Mouse (Mus musculus) macrophage (primary cell): ENCODE measurements at regions not wholly inside any gene's neighbourhood (a gene's known extent, or its start where the extent isn't known, plus 50 kb on each side); places are given as distances from the start of the nearest gene placed in this dataset.

Experiments used
- H3K27ac ChIP-seq: fragments of 350-480 bp; formaldehyde crosslinking; 2 replicates; pipeline ENCODE4 v1.9.0; 2021
- H3K36me3 ChIP-seq: fragments of 350-480 bp; formaldehyde crosslinking; 2 replicates; pipeline ENCODE4 v1.9.0; 2021; ENCODE audit errors: inconsistent target
- H3K4me3 ChIP-seq: fragments of 350-480 bp; formaldehyde crosslinking; 2 replicates; pipeline ENCODE4 v1.9.0; 2021; ENCODE audit errors: inconsistent target
- H3K79me2 ChIP-seq: fragments of 350-480 bp; formaldehyde crosslinking; 2 replicates; pipeline ENCODE4 v1.9.0; 2021; ENCODE audit errors: inconsistent target
- WGBS: methylation state at CpG from one replicate; pipeline ENCODE4 v1.1.7; 2026; ENCODE audit warnings: inconsistent platforms; ENCODE audit not compliant: missing documents; 5-methylcytosine and 5-hydroxymethylcytosine counted together

DNA sequence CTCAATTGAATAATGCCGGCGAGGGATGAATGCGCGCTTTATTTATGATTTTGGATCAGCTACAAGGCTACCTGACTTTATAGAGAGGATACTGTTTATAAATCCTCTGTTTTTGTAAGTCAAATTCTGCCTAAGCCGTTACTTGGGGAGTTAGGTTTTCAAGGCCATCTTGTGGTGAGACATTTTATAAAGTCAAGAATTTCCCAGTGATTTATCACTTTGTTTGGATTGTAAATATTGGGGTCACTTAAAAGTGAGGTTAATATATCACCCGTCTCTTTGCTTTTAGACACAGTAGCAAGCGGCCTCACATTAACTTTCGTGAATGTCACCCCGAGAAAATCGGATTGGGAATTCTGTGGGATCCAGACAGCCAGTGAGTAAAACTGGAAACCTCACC lies 84.9 kb upstream of the Map4k3 start:
- Histone ChIP-seq H3K79me2 (no peaks in the 10 kb centered on the region), H3K36me3 (no peaks in the 10 kb centered on the region), H3K27ac (no peak overlapping the region), H3K4me3 (no peak overlapping the region)
- 95% methylated on average over 10 of the region's 10 CpGs for WGBS

- H3K27ac ChIP-seq, result no peak overlapping the region
- no peaks in the 10 kb centered on the region for H3K79me2 ChIP-seq
- H3K4me3 ChIP-seq, result no peak overlapping the region
- H3K36me3 ChIP-seq, result no peaks in the 10 kb centered on the region
- WGBS, result 90% methylated on average over 5 of the region's 5 CpGs
Measured at GRCm38 (mm10) chr17:80809275-80809674, 81.0 kb upstream of the Map4k3 start.

DNA sequence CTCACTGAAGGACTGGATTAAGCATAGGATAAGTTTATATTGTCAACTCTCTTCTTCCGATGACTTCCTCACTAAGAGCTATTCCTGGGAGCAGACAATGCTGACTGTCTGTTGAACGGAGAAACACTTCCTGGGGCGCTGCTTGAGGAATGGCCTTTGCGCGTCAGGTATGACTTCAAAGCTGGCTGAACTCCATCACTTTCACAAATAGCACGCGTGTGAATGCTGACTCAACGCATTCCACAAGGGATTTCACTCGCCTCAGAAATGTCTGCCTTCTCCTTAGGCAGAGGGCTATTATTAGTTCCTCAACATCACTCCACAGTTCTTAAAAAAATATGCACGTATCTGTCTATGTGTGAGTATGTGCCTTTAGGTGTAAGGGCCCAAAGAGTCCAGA lies 79.8 kb upstream of the Map4k3 start:
- Histone ChIP-seq H3K4me3 (no peak overlapping the region), H3K79me2 (no peaks in the 10 kb centered on the region), H3K27ac (no peak overlapping the region), H3K36me3 (no peaks in the 10 kb centered on the region)
- 90% methylated on average over 10 of the region's 10 CpGs for WGBS

DNA sequence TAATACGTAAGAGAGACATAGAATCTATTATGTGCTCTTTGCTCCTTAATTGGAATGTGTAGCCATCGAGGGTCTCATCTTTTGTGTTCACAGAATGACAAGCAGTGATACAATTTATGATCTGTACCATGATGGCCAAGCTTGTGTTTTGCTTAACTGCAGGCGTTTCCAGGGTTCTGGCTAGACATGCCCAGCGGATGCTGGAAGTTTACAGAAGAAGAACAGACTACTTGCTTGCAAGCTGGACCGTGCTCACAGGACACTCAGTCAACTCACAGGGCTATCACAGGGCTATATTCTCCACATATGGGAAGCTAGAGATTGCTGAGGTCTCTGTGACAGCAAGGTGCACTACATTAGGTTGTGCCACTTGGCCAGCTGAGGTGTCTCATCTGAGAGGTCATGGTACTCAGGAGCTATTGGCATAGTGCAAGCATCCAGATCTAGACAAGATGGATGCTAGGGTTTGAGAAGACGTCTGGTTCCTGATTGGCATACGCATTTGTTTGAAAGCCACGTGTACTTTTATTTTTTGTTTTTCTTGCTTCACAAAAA lies 75.2 kb upstream of the Map4k3 start:
- Histone ChIP-seq H3K36me3 (no peaks in the 10 kb centered on the region), H3K4me3 (no peak overlapping the region), H3K27ac (no peak overlapping the region), H3K79me2 (no peaks in the 10 kb centered on the region)
- 92% methylated on average over 8 of the region's 8 CpGs for WGBS

- no peaks in the 10 kb centered on the region for H3K79me2 ChIP-seq
- no peaks in the 10 kb centered on the region for H3K36me3 ChIP-seq
- WGBS, result 88% methylated on average over 10 of the region's 10 CpGs
- H3K4me3 ChIP-seq, result no peak overlapping the region
- no peak overlapping the region for H3K27ac ChIP-seq
Measured at GRCm38 (mm10) chr17:80802622-80803021, 74.3 kb upstream of the Map4k3 start.

GRCm38 (mm10) chr17:80801991-80802390 lies 73.7 kb upstream of the Map4k3 start:
- Histone ChIP-seq H3K36me3 (no peaks in the 10 kb centered on the region), H3K4me3 (no peak overlapping the region), H3K27ac (no peak overlapping the region), H3K79me2 (no peaks in the 10 kb centered on the region)
- WGBS, result 80% methylated on average over 7 of the region's 8 CpGs

GRCm38 (mm10) chr17:80801451-80801983 lies 73.2 kb upstream of the Map4k3 start:
- WGBS, result 19% methylated on average over 15 of the region's 16 CpGs

DNA sequence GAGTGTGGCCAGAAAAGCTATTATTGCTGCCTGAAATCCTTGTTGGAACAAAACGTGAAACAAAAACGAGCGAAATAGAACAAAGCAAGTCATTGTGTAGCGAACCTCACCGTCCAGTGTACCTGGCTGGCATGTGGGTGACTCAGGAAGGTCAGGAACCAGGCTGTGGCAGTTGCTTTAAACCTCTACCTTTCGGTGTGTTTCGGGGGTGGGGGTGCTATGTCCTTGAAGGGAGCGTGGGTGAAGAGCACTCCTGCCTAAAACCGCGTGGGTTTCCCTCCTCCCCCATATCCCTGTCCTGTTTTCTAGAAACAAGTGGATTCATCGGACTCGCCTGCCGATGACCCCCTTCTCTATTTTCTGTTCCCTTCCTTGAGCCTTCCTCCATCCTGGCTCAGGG lies 72.6 kb upstream of the Map4k3 start:
- 69% methylated on average over 11 of the region's 13 CpGs for WGBS
- Histone ChIP-seq H3K36me3 (no peaks in the 10 kb centered on the region), H3K79me2 (no peaks in the 10 kb centered on the region), H3K4me3 (no peak overlapping the region), H3K27ac (no peak overlapping the region)

More at GRCm38 (mm10) chr17:80801451-80801983, 73.2 kb upstream of the Map4k3 start:
- 0 out of 2 replicates have a peak overlapping the region, but pooled peaks have one; percentile 15 for H3K27ac ChIP-seq
- no peaks in the 10 kb centered on the region for H3K79me2 ChIP-seq
- H3K4me3 ChIP-seq, result no peak overlapping the region
- no peaks in the 10 kb centered on the region for H3K36me3 ChIP-seq

DNA sequence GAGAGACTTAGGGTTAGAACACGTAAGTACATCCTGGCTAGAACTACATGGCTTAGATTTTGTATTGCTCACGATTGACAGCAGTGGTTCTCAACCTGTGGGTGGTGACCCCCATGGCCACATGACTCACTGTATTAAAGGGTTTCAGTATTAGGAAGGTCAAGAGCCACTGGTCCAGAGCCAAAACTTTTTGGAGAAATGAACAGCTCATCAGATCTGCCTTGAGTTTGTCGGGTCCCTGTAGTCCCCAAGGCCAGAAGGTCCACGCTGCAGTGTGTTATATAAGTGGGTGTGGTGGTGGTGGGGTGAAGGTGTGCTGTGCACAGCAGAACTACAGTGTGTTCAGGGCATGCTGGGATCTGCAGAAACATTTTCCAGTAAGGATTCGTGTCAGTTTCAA lies 72.2 kb upstream of the Map4k3 start:
- WGBS, result 81% methylated on average over 5 of the region's 5 CpGs
- Histone ChIP-seq H3K4me3 (no peak overlapping the region), H3K79me2 (no peaks in the 10 kb centered on the region), H3K27ac (no peak overlapping the region), H3K36me3 (no peaks in the 10 kb centered on the region)

DNA sequence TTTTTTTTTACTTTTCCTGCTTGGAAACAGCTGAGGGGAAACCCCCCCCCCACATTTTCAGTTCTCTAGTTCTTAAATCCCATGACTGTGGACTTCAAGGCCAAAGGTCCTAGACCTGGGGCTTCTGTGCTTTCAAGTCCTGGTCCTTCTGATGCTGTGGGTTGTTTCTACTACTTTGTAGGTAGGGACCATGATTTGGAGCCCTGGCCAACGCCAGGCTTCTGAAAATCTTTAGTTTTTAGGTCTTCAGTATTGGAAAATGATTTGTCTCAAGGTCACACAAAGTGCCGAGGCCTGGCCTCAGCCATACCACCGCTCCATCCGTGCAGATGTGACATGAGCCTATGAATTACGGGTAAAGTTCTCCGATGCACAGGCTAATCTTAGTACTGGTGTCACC lies 70.8 kb upstream of the Map4k3 start:
- Histone ChIP-seq H3K36me3 (no peaks in the 10 kb centered on the region), H3K27ac (no peak overlapping the region)
- 83% methylated on average over 6 of the region's 6 CpGs for WGBS

GRCm38 (mm10) chr17:80798281-80798980 lies 70.1 kb upstream of the Map4k3 start:
- WGBS, result 87% methylated on average over 6 of the region's 6 CpGs
- Histone ChIP-seq H3K4me3 (no peak overlapping the region), H3K36me3 (no peaks in the 10 kb centered on the region), H3K27ac (no peak overlapping the region), H3K79me2 (no peaks in the 10 kb centered on the region)

More for the DNA sequence above, 70.8 kb upstream of the Map4k3 start:
- Histone ChIP-seq H3K79me2 (no peaks in the 10 kb centered on the region), H3K4me3 (no peak overlapping the region)

- WGBS, result 89% methylated on average over 5 of the region's 5 CpGs
- Histone ChIP-seq H3K36me3 (no peaks in the 10 kb centered on the region), H3K4me3 (no peak overlapping the region), H3K27ac (no peak overlapping the region), H3K79me2 (no peaks in the 10 kb centered on the region)
Measured at GRCm38 (mm10) chr17:80796790-80797189, 68.5 kb upstream of the Map4k3 start.

- Histone ChIP-seq H3K36me3 (no peaks in the 10 kb centered on the region), H3K4me3 (no peak overlapping the region), H3K79me2 (no peaks in the 10 kb centered on the region), H3K27ac (no peak overlapping the region)
- WGBS, result 98% methylated on average over 8 of the region's 8 CpGs
Measured at GRCm38 (mm10) chr17:80796386-80796785, 68.1 kb upstream of the Map4k3 start.

- no peak overlapping the region for H3K4me3 ChIP-seq
- no peaks in the 10 kb centered on the region for H3K36me3 ChIP-seq
- H3K79me2 ChIP-seq, result no peaks in the 10 kb centered on the region
- 95% methylated on average over 8 of the region's 8 CpGs for WGBS
- no peak overlapping the region for H3K27ac ChIP-seq
Measured at GRCm38 (mm10) chr17:80795453-80796105, 67.3 kb upstream of the Map4k3 start.

GRCm38 (mm10) chr17:80792605-80793004 lies 64.3 kb upstream of the Map4k3 start:
- no peaks in the 10 kb centered on the region for H3K79me2 ChIP-seq
- no peak overlapping the region for H3K4me3 ChIP-seq
- no peaks in the 10 kb centered on the region for H3K36me3 ChIP-seq
- 32% methylated on average over 4 of the region's 4 CpGs for WGBS
- no peak overlapping the region for H3K27ac ChIP-seq
